Mouse (Mus musculus) C2C12 (cell line): ENCODE data around the gene Dab2ip. TPM values are rescaled to one million over a fixed set of nuclear protein-coding genes. Genes with fewer than 3 reads are reported as not detected.

Experiments
- H3K27me3 ChIP-seq: one replicate; pipeline ENCODE4 v1.6.1; 2011; ENCODE audit not compliant: control insufficient read depth, insufficient read depth, insufficient read length
- H3K36me3 ChIP-seq: one replicate; pipeline ENCODE4 v1.6.1; 2011; ENCODE audit not compliant: control insufficient read depth, insufficient read depth
- H3K4me3 ChIP-seq: one replicate; pipeline ENCODE4 v1.5.1; 2011; ENCODE audit warnings: mild to moderate bottlenecking, control low read depth; ENCODE audit not compliant: poor library complexity, insufficient read depth, severe bottlenecking
- H3K79me2 ChIP-seq: one replicate; pipeline ENCODE4 v1.6.1; 2011; ENCODE audit not compliant: control insufficient read depth, insufficient read depth
- H3K79me3 ChIP-seq: one replicate; pipeline ENCODE4 v1.6.1; 2011; ENCODE audit warnings: low read depth, control low read depth
- H3ac ChIP-seq: one replicate; pipeline ENCODE3; 2011; ENCODE audit warnings: low read depth; ENCODE audit not compliant: control insufficient read depth, insufficient read length
- CEBPB ChIP-seq: IDR thresholded peaks from one replicate; pipeline ENCODE4 v1.6.1; 2011; ENCODE audit warnings: low read depth, mild to moderate bottlenecking, control low read depth, moderate library complexity
- CTCF ChIP-seq: IDR thresholded peaks from one replicate; pipeline ENCODE4 v1.5.1; 2011; ENCODE audit not compliant: control insufficient read depth, insufficient read depth, insufficient read length
- FOSL1 ChIP-seq: IDR thresholded peaks from one replicate; pipeline ENCODE4 v1.8.0; 2011; ENCODE audit warnings: mild to moderate bottlenecking, low read length; ENCODE audit not compliant: poor library complexity, insufficient read depth, severe bottlenecking
- MAX ChIP-seq: IDR thresholded peaks from one replicate; pipeline ENCODE4 v1.6.1; 2011; ENCODE audit warnings: mild to moderate bottlenecking, control low read depth
- MYOD1 ChIP-seq: IDR thresholded peaks from one replicate; pipeline ENCODE4 v1.6.1; 2011; ENCODE audit warnings: low read depth; ENCODE audit not compliant: control insufficient read depth, insufficient read length
- MYOG ChIP-seq: IDR thresholded peaks from one replicate; pipeline ENCODE4 v1.6.1; 2011; ENCODE audit not compliant: control insufficient read depth, insufficient read length; ENCODE audit errors: extremely low read depth
- USF1 ChIP-seq: IDR thresholded peaks from one replicate; pipeline ENCODE4 v1.6.1; 2011; ENCODE audit warnings: low read depth, mild to moderate bottlenecking, control low read depth, moderate library complexity
- polyA plus RNA-seq: library from polyadenylated mRNA; unstranded; fragments of >200 nt; fragmentation: generic; extraction: Trizol; gene quantifications from one replicate; pipeline ENCODE4 v1.2.1, GENCODE M21; 2012; ENCODE audit warnings: missing spikeins

Gene Dab2ip
- polyA plus RNA-seq, 1 experiment = 27.9 TPM

DNA sequence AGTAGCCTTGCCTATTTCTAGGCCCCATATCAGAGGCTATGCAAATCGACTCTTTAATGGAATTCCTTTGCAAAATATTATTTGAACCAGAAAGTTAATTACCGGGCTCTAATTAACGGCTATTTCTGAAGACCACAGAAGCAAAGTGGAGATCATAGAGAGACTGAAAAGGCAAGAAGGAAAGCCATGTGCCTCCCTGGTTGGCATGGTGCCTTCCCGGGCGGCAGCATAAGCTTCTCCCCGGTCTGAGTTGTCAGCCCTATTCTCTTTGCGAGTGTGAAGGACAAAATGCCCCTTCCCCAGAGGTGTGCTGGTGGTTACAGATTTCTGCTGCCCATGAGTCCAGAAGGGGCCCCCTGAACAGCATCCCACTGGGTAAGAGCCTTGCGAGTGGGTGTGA lies 109.7 kb downstream of the Dab2ip start:
- TF ChIP-seq CEBPB (no peak), MAX (no peak), MYOD1 (no peak), FOSL1 (no peak), CTCF (no peak), USF1 (no peak), MYOG (no peak)

DNA sequence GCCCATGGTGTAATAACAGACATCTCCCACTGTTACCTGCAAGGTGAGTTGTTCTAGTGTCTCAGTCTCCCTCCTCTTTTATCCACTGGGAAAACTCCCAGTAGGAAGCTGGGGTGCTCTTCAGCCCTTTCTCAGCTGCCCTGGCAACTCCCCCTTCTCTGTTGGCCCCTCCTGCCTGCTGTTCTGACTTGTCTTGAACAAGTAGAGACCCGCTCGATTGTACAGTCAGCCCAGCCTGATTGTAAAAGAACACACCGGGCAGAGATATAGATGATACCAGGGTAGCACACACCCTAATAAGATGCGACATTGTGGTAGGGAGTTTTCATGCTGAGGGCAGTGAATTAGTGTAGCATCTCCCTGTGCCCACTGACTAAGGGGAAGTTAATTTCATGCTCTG lies 111.2 kb downstream of the Dab2ip start:
- no peak for TF ChIP-seq CTCF
- TF ChIP-seq FOSL1 = no peak
- TF ChIP-seq MAX = no peak
- no peak for TF ChIP-seq USF1
- no peak for TF ChIP-seq CEBPB
- no peak for TF ChIP-seq MYOD1
- no peak for TF ChIP-seq MYOG
- peaks cover 31% of the 10 kb centered on the region for H3K79me3 ChIP-seq
- H3ac ChIP-seq = no peak overlapping the region
- H3K36me3 ChIP-seq = no peaks in the 10 kb centered on the region
- H3K4me3 ChIP-seq = no peak overlapping the region
- H3K27me3 ChIP-seq = no peaks in the 10 kb centered on the region
- H3K79me2 ChIP-seq = peaks cover 99% of the 10 kb centered on the region

More for the DNA sequence above, 109.7 kb downstream of the Dab2ip start:
- H3K79me2 ChIP-seq = peaks cover 99% of the 10 kb centered on the region
- H3K36me3 ChIP-seq = no peaks in the 10 kb centered on the region
- peaks cover 36% of the 10 kb centered on the region for H3K79me3 ChIP-seq
- no peak overlapping the region for H3ac ChIP-seq
- H3K4me3 ChIP-seq = no peak overlapping the region
- H3K27me3 ChIP-seq = no peaks in the 10 kb centered on the region

DNA sequence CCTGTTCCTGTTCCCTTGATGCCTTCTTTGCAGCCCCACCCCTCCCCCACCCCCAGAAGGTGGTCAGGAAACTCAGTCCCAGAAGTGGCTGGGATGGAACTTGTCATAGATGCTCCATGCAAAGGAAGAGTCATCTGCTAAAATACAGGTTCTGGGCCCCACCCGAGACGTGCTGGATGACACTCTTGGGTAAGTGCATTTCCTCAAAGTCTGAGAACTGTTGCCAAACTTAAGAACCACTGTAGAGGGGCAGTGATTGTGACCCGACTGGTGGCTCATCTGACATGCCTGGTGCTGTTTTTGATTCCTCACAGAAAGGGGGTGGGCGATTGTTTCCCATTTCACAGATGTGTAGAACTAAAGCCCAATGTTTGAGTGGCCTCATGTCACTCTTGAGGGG lies 111.7 kb downstream of the Dab2ip start:
- Histone ChIP-seq H3K79me2 (peaks cover 99% of the 10 kb centered on the region), H3ac (no peak overlapping the region), H3K79me3 (peaks cover 32% of the 10 kb centered on the region), H3K36me3 (no peaks in the 10 kb centered on the region), H3K4me3 (no peak overlapping the region), H3K27me3 (no peaks in the 10 kb centered on the region)
- TF ChIP-seq CTCF (no peak), FOSL1 (no peak)

DNA sequence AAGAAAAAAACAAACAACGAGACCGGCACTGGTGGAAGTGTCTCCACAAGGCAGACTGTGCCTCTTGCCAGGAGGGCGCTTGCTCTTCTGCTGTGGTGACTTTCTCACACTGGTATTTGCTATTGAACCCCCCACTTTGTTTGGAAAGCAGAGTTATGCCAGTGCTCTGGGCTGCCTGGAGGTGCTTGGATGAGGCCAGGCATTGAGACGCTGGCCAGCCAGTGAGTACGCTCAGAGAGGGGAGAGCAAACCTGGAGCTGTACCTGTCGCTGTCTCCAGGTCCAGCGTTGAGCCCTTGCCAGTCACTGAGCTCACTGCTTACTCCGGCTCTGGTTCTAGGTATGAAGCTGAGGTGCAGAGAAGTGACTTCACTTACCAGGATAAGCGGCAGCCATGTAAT lies 112.2 kb downstream of the Dab2ip start:
- TF ChIP-seq MYOD1 = no peak
- TF ChIP-seq FOSL1 = no peak
- no peak for TF ChIP-seq MAX
- no peak for TF ChIP-seq USF1
- TF ChIP-seq MYOG = no peak
- TF ChIP-seq CTCF = no peak
- TF ChIP-seq CEBPB = no peak
- Histone ChIP-seq H3K4me3 (no peak overlapping the region), H3K79me3 (peaks cover 37% of the 10 kb centered on the region), H3ac (no peak overlapping the region), H3K27me3 (no peaks in the 10 kb centered on the region), H3K36me3 (no peaks in the 10 kb centered on the region), H3K79me2 (peaks cover 99% of the 10 kb centered on the region)

DNA sequence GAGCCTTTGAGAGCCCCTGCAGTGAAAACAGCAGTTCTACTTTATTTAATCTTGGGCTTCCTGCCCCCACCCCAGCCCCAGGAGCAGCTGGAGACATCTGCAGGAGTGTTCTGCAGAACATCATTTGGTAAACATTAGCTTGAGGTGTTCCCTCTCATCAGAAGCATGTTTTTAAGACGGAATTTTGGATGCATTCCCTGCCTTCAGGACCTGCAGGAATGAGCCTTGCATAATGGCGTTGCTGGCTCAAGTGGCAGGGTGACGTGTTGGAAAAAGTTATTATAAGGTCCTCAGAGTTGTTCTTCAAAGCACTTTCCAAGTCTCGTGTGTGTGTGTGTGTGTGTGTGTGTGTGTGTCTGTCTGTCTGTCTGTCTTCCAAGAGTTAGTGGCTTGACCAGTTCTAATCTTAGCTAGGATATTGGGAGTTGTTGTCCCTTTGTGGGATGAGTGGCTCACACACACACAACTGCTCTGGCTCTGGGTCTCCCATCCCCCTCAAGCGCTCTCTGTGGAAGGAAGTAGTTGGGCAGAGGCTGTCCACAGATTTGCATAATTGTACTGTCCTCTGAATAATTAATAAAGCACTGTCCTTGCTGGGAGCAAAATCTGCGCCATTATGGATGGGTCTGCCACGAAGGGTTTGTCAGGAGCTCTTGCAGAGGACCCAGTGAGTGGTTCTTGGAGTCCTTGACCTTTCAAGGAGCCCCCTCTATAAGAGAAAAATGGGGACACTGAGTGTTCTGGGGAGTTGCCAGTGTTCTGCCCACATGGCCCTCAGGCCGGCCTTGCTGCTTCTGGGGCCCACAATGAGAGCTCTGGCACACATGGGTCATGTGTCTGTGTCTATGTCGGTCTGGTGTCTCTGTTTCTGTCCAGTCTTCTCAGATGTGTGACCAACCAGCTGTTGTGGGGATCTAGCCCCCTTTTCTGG lies 114.2 kb downstream of the Dab2ip start:
- Histone ChIP-seq H3ac (no peak overlapping the region), H3K36me3 (no peaks in the 10 kb centered on the region), H3K4me3 (no peak overlapping the region), H3K79me3 (peaks cover 48% of the 10 kb centered on the region), H3K79me2 (peaks cover 99% of the 10 kb centered on the region), H3K27me3 (no peaks in the 10 kb centered on the region)
- TF ChIP-seq USF1 (no peak), MYOG (no peak)

DNA sequence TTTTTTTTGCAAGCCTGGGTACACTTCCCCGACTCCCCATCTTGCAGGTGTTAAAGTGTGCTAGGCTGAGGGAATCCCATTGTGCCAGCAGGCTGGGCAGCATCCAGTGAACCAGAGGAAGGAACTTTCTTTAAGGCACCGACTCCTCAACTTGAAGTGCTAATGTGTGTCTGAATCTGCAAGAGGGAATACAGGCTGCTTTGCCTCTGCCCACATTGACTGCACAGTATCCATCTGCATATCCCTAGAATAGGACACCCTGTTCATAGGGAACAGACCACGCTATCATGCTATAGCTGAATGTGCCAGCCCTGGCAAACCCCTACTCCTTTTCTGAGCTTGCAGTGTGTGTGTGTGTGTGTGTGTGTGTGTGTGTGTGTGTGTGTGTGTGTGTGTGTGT lies 115.1 kb downstream of the Dab2ip start:
- TF ChIP-seq CTCF (no peak), MYOD1 (no peak), MYOG (no peak), CEBPB (no peak), FOSL1 (no peak), USF1 (no peak), MAX (no peak)
- Histone ChIP-seq H3K27me3 (no peaks in the 10 kb centered on the region), H3K79me3 (peaks cover 48% of the 10 kb centered on the region), H3K4me3 (no peak overlapping the region), H3K79me2 (peaks cover 99% of the 10 kb centered on the region), H3ac (no peak overlapping the region), H3K36me3 (no peaks in the 10 kb centered on the region)
